Mouse (Mus musculus) mouse trophoblast stem cell (cell line): ENCODE measurements at regions not wholly inside any gene's neighbourhood (a gene's known extent, or its start where the extent isn't known, plus 50 kb on each side); places are given as distances from the start of the nearest gene placed in this dataset.

ENCODE experiments used
- in situ Hi-C, 2 experiments: fragments of 300-500 bp; cut with MseI, MboI; formaldehyde crosslinking; loops; 2 replicates in 1 of 2; 3 replicates in 1 of 2; pipeline ENCODE4 v1.15.1; 2025

DNA sequence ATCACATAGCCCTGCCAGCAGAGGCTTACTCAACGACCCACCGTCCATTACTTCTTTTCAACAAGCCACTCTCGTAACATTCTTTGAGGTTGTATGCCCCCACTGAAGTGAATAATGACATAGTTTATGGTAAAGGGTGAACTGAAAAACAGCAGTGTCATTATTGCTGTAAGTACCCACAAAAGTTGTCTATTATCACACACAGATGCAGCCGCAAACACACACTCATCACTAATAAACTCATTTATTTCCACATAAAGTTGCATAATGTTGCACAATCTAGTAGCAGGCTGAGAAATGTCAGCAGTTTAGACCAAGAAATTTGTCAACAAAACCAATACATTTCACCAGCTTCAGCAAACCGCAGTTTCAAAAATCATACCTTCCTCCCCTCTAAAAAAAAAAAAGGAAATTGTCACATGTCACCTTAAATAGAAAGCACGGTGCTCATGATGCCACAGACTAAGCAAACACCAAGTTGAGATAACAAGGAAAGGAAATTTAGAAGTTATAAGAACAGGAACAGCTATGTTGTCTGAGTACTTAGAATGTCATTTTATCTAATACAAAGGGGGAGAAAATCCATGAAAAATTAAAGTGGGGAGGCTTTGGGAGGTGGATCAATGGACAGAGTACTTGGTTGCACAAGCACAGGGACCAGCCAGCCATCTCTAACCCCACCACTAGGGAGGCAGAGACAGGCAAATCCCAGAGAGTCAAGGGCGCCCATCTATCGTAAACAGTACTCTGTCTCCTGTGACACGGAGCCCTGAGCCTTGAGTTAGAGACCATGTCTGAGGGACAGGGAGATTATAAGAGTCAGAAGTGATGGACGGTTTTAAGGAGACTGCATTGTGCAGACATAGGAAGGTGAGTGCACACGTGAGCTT lies 195.9 kb downstream of the Hlx start:
- in situ Hi-C loops, result no loop called here

DNA sequence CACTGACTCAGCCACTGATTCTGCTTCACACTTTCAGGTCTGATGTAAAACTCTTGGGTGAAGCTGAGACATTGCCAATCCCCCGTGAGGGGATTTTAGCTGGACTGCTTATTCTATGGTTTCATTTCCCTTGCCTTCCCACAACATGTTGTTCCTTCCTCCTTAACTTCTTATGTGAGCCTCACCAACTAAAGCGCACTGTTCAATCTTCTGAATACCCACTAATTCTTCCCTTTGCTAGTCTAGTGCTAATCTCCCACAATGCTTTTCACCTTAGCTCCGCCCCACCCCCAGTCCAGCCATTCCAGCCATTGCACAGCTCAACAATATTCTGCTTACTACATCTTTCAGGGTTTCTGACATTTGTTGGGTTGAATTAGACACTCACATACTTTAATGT lies 196.7 kb downstream of the Hlx start:
- in situ Hi-C loops, result no loop called here

DNA sequence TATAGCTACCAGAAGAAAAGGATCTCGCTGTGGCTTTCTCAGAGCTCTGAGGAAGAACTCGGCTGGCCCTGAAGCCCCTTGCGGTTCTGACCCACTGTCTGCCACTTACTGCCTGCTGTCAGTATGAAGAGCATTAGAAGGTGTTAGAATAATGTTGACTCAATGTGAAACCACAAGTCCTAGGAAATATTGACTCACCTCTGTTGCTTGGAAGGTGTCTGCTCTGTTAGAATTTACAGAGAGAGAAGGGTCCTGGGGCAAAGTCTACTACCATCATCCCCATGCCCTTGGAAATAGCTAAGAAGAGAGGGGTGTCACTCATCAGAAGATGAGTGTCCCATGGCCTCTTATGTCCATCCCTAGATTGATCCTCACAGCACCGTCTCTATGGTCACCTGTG lies 197.9 kb downstream of the Hlx start:
- in situ Hi-C loops, result no loop called here

DNA sequence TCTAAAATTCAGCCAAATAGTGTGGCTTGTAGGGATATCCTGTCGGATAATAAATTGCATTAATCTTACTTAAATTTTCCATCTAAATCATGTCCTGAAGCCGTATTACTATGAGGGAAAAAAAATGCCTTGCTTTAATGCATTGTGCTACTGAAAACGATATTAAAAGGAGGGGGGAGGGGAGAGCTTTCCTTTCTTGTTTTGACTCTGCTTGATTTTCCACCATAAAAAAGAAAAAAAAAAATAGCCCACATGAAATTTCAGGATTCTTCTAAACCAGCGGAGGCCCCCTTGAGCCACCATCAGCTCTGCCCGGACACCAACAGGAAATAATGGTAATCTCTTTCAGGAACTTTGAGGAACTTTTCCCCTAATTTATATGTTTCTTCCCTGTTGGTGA lies 198.5 kb downstream of the Hlx start:
- in situ Hi-C loops, result no loop called here

DNA sequence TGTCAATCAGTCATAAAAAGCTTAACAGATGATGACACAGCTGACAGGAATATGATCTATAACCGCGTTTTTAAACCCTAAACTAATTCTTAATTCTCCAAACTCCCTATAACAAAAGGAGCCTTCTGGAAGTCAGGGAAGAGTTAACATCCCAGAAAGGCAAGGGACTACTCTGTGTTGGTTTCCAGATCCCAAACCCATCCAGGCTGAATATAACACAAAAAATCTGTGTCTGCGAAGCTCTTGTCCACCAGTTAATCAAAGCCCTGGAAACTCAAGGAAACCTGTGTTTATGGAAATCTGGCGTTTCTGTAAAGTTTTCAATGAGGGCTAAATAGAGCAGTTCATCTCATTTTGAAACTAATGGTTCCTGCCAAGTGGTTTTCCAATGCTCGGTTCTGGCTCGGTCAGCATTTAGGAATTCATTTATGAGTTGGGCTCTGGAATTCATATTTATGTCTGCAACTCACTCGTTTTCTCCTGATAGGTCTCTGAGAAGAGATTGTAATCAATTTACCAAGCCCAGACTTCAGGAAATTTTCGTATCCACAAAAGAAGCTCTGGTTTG lies 199.8 kb downstream of the Hlx start:
- in situ Hi-C loops, result no loop called here

DNA sequence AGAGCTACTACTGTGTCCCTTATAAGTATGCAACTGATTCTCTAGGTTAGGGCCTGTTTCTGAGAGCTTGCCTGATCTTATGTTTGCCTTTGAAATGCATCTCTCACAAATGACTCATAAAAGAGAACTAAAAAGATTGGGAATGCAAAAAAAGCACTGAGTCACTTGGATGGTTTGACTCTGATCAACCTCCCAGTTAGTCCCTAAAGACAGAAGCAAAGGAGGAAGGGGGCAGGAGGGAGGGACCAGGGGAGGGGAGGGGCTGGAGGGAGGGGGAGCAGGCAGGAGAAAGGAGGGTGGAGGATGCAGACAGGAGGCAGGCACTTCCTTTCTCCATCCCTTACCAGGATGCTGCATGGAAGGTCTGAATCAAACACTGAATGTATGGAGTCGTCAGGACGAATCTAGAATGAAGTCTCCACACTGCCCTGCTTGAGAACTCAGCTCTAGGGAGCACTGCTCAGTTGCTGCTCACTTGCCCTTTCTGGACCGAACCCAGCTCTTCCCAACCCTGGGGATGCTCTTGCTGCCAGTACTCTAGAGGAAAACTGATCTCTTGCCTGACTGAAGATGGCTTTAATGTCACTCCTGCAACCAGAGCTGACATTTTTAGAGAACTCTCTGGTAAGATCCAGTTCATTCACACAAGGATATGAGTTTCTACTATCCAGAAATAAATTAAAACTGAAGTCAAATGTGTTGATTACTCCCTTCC lies 201.7 kb downstream of the Hlx start:
- in situ Hi-C loops, result no loop called here

DNA sequence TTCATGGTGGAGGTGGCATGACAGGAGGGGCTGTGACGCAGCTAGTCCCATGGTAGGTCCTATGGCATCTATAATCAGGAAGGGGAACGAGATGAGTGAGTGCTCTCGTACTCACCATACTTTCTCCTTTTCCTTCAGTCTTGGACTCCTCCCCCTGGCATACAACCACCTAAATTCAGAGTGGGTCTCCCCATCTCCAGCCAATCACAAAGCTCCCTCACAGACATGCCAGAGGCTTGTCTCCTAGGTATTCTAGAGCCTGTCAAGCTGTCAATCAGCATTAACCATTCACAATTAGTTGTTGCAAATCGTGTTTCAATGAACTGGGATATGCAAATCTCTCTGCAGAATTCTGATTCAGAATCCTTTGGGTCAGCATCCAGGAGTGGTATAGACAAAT lies 206.7 kb downstream of the Hlx start:
- in situ Hi-C loops, result no loop called here

DNA sequence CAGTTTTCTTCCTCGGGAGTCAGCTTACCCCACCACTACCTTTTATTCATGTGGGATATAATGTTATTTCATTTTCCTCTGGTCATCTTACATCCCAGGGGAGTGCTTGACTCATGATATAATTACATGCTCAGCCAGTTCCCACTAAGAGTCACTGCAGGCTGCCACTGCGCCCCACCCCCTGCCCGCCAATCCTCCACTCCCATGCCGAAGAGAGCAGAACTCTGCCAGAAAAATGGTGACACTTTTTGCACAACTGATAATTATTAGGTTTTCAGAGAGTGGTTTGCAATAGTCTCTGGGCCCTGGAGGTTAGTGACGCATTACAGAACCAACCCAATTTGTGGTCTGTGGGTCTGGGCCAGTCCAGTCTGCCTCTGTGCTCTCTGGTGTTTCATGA lies 212.9 kb downstream of the Hlx start:
- in situ Hi-C loops, result no loop called here

DNA sequence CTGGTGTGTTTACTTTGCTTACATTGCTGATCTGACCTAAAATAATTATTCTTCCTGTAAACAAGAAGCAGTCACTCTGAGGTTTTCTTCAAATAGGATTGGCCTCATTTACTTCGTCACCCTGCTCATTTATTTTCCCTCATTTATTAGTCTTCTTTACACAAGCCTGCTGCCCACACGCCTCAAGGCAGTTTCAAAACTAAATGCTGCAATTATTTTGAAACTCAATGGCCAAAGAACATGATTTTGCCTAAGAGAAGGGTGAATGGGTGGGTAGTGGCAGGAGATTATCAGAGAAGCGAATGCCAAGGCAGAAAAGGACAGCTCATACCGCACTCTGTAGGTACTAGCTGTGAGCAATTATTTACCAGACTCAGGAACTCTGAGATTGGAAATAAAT lies 227.8 kb downstream of the Hlx start:
- in situ Hi-C loops, result no loop called here

DNA sequence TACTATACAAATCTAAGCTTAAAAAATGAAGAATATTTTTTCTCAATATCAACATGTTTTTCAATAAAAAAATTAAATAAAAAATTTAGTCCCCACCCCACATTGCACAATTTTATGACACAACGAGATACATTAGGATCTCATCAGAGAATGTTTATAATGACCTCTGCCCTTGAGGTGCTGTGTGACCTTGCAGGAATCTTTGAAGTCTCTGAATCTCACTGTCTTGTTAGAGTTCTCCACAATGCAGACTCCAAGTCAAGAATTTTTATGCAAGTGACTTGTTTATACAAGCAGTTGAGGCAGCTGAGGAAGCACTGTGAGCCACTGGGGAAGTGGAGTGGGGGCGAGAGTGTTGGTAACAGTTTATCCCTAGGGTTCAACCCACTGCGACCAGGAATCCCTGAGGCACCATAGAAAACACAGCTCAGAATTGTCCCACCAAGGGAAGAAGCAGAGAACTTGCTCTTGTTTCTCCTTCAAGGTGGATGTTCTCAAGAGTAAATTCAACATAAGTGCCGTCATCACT lies 228.5 kb downstream of the Hlx start:
- in situ Hi-C loops, result no loop called here

DNA sequence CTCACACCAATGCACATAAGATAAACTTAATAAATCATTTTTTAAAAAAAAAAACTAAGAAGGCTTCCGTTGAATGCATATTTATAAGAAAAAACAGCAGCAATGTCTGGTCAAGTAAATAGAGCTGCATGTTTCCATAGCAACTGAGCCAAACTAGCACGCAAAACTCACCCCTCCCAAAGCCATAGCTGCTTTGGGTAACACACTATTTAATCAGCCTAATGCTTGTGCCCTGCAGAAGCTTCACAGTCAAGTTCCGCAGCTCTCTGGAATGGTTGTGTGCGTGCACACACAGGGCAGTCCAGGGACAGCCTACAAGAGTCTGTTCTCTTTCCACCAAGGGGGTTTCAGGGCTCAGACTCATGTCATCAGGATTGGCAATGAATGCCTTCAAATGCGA lies 231.7 kb downstream of the Hlx start:
- in situ Hi-C loops, result no loop called here

DNA sequence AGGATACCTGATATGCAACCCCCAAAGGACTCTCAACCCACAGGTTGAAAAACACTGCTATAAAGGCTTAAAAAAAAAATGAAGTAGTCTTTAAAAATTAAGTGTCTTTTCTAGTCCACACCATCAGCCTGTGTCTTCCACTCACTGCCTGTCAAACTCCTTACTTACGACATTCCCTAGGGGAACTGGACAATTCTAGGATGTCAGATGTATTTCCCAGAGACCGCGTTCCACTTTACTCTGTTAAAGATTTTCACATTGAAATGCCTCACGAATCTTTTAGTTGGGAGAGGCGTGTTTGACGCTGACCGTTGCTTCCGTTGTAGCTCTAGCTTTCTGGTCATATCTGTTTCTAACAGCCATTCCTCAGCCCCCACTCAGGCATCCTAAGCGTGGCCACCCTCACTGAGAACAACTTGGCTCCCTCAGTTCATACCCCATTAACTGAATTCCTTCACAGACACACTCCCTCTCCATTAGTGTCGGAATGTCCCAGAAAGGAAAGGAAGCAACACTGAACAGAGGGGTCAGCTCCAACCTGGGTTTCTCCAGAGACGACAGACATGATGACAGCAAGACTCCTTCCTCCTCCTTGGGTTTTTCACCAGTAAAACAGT lies 233.4 kb downstream of the Hlx start:
- in situ Hi-C loops, result loop anchor here in 1 of 2 experiments (10.0 kb wide), 1 partner anchor 236 kb away; the partner anchor contains the start of gene Hlx

DNA sequence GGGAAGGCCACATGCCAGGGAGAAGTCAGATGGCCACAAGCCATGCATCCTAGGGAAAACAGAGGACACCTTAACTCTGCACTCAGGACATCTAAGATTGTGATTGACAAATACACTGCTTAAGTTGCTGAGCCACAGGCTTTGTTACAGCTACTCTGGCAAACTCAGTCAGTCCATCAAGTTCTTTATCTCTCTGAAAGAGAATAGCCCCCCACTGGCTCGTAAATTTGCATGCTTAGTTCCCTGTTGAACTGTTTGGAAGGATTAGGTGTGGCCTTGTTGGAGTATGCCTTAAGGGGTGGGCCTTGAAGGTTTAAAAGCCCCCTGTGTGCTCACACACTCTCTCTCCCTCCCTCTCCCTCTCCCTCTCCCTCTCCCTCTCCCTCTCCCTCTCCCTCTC lies 235.4 kb downstream of the Hlx start:
- in situ Hi-C loops, result loop anchor here in 1 of 2 experiments (10.0 kb wide), 1 partner anchor 238 kb away; the partner anchor contains the start of gene Hlx

DNA sequence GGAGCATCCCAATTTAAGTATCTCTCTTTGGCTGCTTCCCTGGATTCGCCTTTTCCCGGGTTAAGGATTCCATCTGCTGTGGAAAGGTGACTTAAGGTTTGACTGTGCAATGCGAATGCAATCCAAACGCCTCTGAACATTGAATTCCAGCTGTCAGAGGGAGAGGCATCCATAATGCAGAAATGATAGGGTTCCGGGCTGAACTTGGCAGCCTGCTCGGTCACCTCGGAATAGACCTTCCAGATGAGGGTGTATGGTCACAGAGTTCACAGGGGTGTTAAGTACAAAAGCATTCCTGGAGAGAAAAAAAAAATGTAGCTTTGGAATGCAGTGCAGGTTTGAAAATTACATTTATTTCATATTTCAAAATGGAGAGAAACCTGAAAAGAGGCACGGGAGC lies 238.6 kb downstream of the Hlx start:
- in situ Hi-C loops, result loop anchor here (5.0 to 10.0 kb wide), 2 partner anchors 241 to 243 kb away; partner anchors contain the start of gene Hlx (in 1 of the 2)

DNA sequence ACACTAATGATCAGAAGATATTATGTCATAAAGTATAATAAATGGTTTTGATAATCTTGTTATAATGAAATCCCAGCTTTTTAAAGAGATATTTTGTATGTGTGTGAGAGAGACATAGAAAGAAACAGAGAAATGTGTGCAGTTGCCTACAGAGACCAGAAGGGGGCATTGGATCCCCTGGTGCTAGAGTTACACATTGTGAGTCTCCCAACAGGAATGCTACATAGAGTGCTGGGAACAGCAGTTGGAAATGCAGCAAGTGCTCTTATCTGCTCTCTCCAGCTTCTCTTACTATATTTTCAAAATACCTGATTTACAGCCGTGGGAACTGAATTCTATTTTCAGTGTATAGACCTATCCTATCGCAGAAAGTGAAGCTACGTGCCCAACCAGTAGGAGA lies 240.3 kb downstream of the Hlx start:
- in situ Hi-C loops, result loop anchor here (5.0 to 10.0 kb wide), 2 partner anchors 243 to 245 kb away; partner anchors contain the start of gene Hlx (in 1 of the 2)

DNA sequence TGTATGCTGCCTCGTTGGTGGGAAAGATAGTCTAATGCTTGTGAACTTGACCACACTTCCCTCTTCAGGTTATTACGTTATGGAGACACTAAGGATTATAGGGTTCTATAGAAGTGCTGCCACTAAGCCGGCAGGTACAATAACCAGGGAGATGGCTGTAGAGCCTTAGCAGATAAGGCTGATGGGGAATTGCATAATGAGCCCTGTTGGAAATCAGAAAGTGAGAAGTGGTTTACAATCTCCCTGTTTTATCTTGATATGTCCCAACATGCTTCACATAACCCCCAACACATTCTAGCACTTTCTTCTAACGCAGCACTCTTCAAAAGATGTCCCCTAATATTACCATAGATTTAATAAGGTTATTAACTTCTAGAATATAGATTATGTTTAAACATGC lies 241.2 kb downstream of the Hlx start:
- in situ Hi-C loops, result loop anchor here (5.0 to 10.0 kb wide), 2 partner anchors 244 to 246 kb away; partner anchors contain the start of gene Hlx (in 1 of the 2)

DNA sequence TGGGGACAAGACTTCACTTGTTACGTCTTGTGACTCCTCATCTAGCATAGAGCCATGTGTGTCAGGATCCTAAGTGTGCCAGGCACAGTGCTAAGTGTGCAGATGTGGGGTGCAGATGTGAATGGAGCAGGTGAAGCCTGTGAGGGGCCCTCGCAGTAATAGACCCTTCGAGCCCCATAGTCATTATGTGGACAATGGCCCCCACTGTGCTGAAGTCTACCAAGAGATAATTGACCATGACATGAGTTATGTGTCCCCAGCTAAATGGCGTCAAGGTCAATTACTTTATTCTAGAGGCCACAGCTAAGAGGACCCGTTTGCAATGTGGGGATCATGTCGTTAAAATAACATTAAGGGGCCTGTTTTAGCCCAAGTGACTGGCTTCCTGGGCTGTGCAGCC lies 245.0 kb downstream of the Hlx start:
- in situ Hi-C loops, result no loop called here

DNA sequence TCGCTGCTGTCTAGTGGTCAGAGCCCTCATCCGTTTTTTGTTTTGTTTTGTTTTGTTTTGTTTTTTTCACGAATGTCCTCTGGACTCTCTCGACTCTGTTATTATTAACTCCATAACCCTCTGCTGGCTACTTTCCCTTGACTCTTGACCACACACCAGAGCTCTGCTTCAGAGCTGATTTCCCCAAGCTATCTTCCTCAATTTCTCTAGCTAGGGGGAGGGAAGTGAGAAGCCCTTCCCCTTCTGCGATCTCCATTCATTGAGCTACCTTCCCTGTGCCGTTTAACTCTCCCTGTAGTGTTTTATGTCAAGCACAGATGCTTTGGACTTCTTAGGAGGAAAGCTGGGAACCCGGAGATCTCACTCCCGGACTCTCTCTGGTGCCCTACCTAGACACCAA lies 247.6 kb downstream of the Hlx start:
- in situ Hi-C loops, result no loop called here

DNA sequence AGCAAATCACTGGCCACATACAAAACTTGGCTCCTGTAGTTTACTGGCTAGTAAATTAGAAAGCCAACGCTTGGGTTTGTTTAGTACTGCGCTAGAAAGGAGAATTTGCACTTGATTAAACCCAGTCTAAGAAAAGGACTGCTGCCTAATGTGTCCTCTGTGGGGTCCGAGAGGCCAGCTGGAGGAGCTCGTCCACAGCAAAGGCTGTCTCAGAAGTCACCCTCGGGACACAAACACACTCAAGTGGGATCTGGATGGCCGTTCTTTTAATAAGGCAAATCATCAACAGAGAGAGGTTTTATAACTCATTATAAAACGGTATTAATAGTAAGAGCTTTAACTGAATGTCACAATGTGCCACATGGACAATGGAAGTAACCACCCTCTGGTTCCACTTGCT lies 249.0 kb downstream of the Hlx start:
- in situ Hi-C loops, result no loop called here

DNA sequence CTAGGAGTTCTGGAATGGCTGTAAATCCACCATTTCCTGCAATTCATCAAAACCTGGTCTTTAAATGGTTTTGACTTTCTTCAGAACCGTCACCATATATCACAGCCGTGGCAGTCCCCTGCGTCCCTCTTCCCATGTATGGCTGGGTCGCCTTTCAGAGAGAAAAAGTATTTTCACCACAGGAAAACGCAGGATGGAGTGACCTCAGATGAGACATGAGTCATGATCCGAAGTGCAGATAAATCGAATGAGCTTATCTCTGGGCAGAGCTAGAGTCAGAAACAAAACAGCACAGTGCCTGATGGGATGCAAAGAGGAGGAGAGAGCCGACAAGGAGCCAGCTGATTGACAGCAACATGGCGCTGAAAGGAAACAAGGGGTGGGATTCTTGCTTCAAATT lies 250.4 kb downstream of the Hlx start:
- in situ Hi-C loops, result no loop called here

DNA sequence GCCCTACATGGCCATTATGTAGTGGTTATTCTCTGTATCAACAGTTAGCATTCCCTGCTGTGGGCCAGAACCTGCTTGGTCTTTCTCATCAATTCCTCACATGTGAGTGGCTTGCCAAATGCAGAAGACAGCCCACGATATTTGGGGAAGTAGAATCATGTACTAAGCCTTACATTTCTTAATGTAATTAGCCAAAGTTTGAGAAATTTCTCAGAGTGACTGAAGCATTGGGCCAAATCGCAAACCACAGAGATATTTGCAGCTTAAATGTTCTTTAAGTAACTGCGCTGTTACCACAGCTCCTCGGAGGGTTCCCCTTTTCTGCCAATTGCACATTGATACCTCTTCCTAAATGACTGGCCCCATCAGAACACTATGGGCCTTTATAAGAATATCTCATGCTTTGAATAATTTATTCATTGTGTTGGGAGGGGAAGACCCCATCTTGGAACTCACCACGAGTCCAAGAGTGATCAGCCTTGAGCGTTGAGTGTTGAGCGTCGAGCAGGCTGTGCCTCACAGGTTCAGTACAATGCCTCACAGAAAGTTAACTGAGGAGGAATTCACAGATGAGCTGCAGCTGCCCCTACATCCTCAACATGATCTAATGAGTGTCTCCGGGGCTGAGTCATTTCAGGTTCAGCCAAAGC lies 251.7 kb downstream of the Hlx start:
- in situ Hi-C loops, result no loop called here
